Mouse (Mus musculus) large intestine, adult 2 months (tissue): Measurements from ENCODE around the gene Prr27. TPM values are rescaled to one million over a fixed set of nuclear protein-coding genes. Genes with fewer than 3 reads are reported as not detected.

Experiments used
- DNase-seq: peaks from one replicate; pipeline ENCODE4 v3.0.0-alpha.2; 2012; ENCODE audit warnings: low read depth, low spot score
- WGBS: fragments of 180-500 bp; shearing (Covaris S2); methylation state at CpG from one replicate; pipeline ENCODE4 v1.1.7; 2018; 5-methylcytosine and 5-hydroxymethylcytosine counted together
- polyA plus RNA-seq: library from polyadenylated mRNA; depleted of rRNA; stranded (reverse); fragments of >200 nt; gene quantifications from 2 replicates; pipeline ENCODE4 v1.2.3, GENCODE M21; 2012; rRNA removed

Gene Prr27
- not detected in 2 replicates for polyA plus RNA-seq

DNA sequence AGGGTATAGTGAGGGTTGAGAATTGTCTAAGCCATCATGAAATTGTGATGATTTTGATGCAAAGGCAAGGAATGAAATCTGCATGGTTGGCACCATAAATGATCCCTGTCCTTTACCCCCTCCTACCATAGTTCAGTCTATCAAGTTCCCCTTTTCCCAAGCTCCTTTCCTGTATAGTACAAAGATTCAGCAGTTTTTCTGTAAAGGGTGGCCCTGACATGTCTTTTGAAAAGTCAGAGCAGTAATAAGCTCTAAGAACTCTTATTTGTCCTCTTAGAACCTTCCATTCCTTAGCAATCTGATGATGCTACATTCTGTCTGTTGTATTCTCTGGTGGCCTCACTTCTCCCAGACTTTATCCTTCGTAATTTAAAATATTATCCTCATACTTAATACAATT lies at the start of gene Prr27:
Gene Prr27 (plus strand): TSS at position 301 of the 400 bp plus-strand sequence.
- WGBS: 52% methylated on average over 1 of the region's 1 CpGs
- no peak for DNase-seq

DNA sequence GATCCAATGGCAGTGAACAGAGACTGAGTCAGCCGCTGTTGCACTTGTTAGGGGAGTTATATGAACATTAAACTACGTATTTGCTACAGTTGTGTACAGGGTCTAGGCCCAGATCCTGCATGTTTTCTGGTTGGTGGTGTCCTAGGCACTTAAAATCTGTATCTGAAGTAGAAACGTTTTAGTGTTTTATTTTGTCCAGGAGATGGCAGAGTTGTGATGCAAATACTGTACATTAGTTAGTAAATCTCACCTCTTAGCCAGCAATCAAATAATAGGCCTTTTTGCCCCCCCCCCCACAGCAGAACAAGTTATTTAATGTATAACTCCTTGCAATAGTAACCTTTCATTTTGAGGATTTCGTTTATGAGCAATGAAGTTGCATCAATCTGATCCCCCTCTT lies 42.8 kb upstream of the Prr27 start:
- 40% methylated on average over 4 of the region's 4 CpGs for WGBS
- DNase-seq: no peak

- WGBS: 55% methylated on average over 2 of the region's 2 CpGs
Measured at GRCm38 (mm10) chr5:87807782-87808181, 17.7 kb upstream of the Prr27 start, which contains the start of gene Csn1s2b. TSS of gene Csn1s2b (plus strand) at chr5:87808082.

DNA sequence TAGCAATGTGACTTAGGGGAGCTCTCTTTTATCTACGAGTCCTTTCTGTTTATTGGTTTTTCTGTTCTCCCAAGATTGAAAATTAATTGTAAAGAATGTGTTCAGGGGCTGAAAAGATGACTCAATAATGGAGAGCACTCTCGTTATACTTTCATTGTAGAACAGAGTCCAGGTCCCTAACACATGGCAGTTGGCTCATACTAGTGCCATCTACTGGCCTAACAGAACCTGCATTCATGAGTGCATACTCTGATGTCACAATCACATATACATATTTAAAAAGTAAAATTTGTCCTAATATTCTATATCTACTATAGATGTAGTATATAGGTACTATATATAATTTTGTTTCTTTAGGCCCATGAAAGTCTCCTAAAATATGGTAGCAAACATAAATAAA lies 16.2 kb upstream of the Prr27 start:
- no peak for DNase-seq
- 49% methylated on average over 2 of the region's 2 CpGs for WGBS

More at GRCm38 (mm10) chr5:87807782-87808181, 17.7 kb upstream of the Prr27 start, which contains the start of gene Csn1s2b:
- no peak for DNase-seq

DNA sequence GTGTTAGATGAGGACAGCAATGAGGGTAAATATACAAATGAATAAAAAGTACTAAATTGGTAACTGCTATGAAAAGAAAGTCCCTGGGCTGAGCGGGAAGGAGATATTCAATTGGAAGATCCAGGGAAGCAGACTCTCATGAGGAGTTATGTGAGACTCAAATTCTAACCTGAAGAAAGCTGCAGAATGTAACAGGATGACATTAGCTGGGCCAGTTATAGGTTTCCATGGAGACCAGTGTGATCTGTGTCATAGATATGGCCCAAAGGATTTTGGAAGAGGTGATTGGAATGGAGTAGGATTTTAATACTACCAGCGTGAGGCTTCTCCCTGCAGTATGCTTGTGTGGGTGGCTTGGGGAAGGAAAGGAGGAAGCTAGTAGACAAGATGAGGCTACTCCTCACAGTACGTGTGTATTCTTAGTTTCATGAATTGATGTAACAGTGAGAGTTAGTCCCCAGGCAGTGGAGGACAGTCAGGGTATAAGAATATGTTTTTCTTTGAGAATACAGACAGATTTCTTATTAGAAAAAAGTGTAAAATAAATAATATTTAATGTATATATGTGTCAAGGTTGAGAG lies 29.7 kb downstream of the Prr27 start:
- 75% methylated on average over 3 of the region's 3 CpGs for WGBS
- no peak for DNase-seq

- no peak for DNase-seq
- 45% methylated on average over 2 of the region's 2 CpGs for WGBS
Measured at GRCm38 (mm10) chr5:87870084-87870483, 44.6 kb downstream of the Prr27 start.

- no peak for DNase-seq
- WGBS: 34% methylated on average over 4 of the region's 4 CpGs
Measured at GRCm38 (mm10) chr5:87871423-87871822, 45.9 kb downstream of the Prr27 start.

DNA sequence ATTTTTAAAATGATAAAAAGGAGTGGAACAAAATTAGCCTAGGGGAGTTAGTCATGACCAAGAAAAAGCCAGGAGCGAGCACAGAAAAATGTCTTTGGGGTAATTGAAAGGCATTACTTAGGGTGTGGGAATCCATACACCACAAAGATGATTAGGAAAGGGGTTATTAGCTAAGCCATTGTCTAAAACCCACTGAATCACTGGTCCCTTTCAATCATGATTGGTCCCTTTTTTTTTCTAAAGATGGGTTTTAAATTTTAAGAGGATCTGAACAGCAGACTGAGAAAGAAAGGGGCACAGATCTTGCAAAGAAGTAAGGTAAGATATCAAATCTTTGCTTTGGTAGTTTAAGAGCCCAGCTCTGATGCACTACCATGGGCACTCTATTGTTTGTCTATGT lies 59.2 kb downstream of the Prr27 start, which contains the start of gene Odam:
Gene Odam (plus strand): TSS at position 301 of the 400 bp plus-strand sequence.
- DNase-seq: no peak
- 87% methylated on average over 1 of the region's 1 CpGs for WGBS

Other genes starting within 250 kb of the Prr27 start
- not detected in 2 replicates for gene Sult1e1, start 234.1 kb upstream of the Prr27 start, polyA plus RNA-seq
- not detected in 2 replicates for gene Csn1s1, start 159.5 kb upstream of the Prr27 start, polyA plus RNA-seq
- 0.80 and 0.94 TPM in 2 replicates for gene Csn2, start 126.1 kb upstream of the Prr27 start, polyA plus RNA-seq
- not detected in 2 replicates for gene Csn1s2a, start 51.1 kb upstream of the Prr27 start, polyA plus RNA-seq
- gene Csn1s2b, start 17.6 kb upstream of the Prr27 start, polyA plus RNA-seq: not detected in 2 replicates
- gene Odam, start 59.3 kb downstream of the Prr27 start, polyA plus RNA-seq: not detected in 2 replicates
- gene Csn3, start 99.9 kb downstream of the Prr27 start, polyA plus RNA-seq: not detected in 2 replicates
- gene 2310003L06Rik, start 143.8 kb downstream of the Prr27 start, polyA plus RNA-seq: not detected in 2 replicates
- gene Gm28434, start 143.8 kb downstream of the Prr27 start, polyA plus RNA-seq: not detected in 2 replicates
- not detected in 2 replicates for gene Cabs1, start 153.8 kb downstream of the Prr27 start, polyA plus RNA-seq
- gene Smr3a, start 176.9 kb downstream of the Prr27 start, polyA plus RNA-seq: not detected in 2 replicates